Mouse (Mus musculus): Measurements from ENCODE around the gene 6330409D20Rik. TPM values are rescaled to one million over a fixed set of nuclear protein-coding genes. Genes with fewer than 3 reads are reported as not detected.
A peak's percentile ranks its signal among the peaks of the same experiment; 100 is the strongest.

The 6330409D20Rik gene
- total RNA-seq, 2 experiments from 2014 or later = not detected

DNA sequence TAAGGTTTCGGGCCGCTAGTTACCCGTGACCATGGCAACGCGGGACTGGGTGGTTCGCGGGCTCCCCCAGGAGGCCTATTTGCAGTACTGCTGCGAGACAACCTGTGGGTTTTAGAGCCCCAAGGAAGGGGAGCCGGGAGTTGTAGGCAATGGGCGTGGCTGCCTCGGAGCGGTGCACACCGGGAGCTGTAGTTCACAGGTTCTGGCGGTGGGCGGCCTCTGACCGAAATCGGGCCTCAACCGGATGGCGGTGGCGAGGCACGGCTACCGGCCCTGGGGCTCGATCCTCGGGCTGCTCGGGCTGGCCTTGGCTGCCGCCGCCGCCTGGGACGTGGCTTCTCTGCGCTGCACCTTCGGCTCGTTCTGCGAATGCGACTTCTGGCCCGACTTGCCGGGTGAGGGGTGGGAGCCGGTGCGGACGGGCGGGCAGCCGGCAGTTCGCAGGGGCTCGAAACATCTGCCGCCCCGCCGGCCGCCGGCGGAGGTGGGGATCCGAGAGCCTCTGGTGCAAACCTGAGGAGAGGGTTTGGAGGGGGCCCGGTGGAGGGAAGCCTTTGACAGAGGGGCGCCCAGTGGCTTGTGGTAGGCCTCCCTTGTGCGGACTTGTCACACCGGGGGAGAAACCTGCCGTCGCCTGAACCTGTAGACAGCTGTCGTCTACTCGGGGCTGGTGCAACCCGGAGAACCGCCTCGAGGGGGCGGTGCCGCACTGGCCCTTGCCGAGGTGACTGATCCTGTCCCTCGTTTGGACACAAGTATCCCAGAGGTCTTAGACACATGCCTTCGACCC is 16.4 kb upstream of the 6330409D20Rik start, which contains the start of gene Tor2a:
Tor2a (plus strand) TSS at position 179 of the 790 bp plus-strand sequence.
- peak; percentile 97 to 98 for DNase-seq
- intact Hi-C loops (cut with DNase I) = loop anchor here (1.0 kb wide), 1 partner anchor 44 kb away; the partner anchor contains the start of gene Cdk9

DNA sequence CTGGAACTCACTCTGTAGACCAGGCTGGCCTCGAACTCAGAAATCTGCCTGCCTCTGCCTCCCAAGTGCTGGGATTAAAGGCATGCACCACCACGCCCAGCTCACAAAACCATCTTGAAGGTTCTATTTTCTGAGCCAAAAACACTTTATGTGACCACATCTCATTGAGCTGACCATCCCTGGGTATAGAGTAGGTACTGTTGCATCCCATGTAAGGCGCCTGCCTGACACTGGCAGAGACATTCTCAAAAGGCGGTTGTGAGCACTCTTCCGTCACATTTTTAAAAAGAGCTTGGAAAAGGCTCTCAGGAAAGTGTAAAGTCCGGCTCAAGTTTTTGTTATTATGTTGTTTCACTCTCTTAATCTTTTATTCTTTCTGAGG is 15.8 kb upstream of the 6330409D20Rik start:
- DNase-seq = no peak
- intact Hi-C loops (cut with DNase I) = loop anchor here (1.0 kb wide), 1 partner anchor 43 kb away; the partner anchor contains the start of gene Cdk9

DNA sequence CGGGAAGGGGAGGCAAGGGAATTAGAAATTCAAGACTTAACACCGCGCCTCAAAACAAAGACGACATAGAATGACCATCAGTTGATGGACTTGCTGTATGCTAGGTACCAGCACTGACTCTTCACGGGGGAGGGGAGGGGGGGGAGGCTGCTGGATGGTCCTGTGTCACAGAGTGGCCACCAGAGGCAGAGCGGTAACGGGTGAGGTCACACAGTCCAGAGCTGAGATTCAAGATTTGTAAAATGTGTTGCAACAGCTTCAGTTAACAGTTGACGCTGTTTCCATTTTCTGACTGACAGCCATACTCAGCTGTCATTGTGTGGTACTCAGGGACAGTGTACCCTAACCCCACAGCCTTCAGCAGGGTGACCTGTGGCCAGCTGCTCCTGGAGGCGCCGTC is 11.4 kb upstream of the 6330409D20Rik start:
- intact Hi-C loops (cut with DNase I) = no loop called here
- DNase-seq = no peak

DNA sequence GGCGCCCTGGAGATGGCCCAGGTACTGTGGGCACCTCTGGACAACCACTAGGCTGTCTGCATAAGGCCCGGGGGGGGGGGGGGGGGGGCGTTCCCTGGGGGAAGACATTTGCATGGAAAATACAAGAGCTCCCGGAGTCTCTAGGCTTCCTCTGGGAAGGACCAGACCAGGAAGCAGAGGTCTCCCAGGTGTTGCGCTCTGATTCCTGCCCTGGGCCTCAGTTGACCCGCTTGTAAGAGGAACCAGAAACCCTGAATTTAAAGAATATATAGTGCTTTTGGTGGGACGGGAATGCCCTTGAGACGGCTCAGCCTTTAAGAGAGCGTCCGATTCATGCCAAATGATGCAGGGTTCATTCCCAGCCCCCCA is 10.8 kb upstream of the 6330409D20Rik start:
- no peak for DNase-seq
- intact Hi-C loops (cut with DNase I) = no loop called here

DNA sequence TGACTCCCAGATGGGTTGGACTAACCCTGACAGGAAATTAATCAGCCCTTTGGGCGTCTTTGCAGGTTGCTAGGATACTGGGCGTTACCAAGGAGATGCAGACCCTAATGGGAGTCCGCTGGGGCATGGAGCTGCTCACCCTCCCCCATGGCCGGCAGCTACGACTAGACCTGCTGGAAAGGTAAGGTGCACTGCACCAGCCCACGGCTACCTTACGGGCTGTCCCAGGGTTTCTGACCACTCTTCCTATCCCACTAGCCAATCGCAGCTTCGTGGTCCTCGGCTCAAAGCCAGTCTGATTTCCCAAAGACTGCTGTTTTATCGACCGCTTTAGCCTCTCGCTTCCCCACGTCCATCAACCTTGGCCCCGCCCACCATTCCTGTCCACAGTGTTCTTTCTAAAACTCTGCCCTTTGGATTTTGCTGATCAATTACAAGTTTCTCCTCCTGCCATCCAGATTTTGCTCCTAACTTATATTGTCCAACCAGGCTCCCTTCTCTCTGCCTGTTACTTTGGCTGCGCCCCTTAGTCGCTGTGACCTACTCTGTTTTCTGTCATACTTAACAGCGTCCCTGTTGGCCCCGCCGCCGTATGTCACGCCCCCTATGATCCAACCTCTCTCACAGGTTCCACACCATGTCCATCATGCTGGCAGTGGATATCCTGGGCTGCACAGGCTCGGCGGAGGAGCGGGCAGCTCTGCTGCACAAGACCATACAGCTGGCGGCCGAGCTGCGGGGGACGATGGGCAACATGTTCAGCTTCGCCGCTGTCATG is 10.3 kb upstream of the 6330409D20Rik start:
- peak in 1 of 2 experiments; percentile 57 for DNase-seq
- intact Hi-C loops (cut with DNase I) = no loop called here

DNA sequence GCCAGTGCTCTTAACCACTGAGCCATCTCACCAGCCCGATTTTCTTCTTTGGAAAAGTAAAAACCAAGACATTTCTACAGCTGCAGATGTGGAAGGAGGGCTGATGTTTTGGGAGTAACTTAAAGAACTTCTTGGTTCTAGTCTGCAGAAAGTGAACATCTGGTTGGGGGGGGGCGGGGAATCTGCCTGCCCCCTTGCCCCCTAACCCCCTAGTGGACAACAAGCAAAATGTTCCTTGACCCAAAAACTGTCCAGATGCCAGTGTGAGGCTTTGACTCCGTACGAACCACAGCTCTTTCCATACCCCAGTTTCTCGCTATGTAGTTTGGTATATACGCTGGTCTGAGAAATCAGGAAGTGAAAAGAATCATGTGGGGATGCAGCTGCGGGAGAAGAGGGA is 9.4 kb upstream of the 6330409D20Rik start:
- intact Hi-C loops (cut with DNase I) = no loop called here
- DNase-seq = no peak

DNA sequence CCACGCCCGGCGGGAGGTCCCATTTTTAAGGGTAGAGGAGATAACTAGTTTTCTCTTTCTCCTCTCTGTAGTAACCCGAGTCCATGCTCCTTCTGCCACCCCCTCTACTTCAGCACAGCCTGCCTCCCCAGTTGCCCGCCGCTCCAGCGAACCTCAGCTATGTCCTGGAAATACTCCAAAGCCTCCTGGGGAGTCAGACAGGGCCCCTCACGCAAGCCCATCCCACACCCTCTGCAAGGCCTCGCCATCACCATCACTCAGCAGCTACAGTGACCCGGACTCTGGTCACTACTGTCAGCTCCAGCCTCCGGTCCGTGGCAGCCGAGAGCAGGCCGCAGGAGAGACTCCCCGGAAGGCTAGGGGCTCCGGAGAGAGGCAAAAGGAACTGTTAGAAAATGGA is 8.3 kb upstream of the 6330409D20Rik start:
- no peak for DNase-seq
- intact Hi-C loops (cut with DNase I) = loop anchor here (5.0 kb wide), 1 partner anchor 117 kb away; no protein-coding TSS in a partner anchor

DNA sequence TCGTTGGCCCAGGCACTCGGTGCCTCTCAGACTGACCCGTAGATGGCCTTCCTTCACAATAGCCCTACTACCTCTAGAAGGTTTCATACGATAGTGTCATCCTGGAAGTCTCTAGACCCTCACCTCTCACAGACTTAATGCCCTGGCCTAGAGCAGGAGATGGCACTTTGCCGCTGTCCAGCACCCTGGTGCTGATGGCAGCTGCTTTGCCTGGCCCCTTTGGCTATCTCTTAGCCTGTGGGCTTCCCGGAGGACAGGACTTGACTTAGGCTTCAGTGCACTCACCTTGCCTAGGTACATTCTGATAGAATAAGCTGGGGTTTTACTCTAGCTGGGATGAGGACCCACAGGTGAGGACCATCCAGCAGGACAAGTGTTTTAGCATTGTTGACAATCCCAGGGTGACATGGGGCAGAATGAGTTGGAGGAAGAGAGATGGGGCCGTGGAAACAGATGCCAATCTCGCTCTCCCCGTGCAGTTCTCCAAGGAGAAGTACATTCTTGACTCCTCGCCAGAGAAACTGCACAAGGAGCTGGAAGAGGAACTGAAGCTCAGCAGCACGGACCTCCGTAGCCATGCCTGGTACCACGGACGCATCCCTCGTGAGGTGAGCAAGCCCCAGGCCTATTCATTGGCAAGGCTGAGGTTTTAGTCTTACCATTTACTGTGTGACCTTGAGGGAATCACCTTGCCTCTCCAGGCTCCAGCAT is 3.6 kb upstream of the 6330409D20Rik start:
- no peak for DNase-seq
- intact Hi-C loops (cut with DNase I) = no loop called here

DNA sequence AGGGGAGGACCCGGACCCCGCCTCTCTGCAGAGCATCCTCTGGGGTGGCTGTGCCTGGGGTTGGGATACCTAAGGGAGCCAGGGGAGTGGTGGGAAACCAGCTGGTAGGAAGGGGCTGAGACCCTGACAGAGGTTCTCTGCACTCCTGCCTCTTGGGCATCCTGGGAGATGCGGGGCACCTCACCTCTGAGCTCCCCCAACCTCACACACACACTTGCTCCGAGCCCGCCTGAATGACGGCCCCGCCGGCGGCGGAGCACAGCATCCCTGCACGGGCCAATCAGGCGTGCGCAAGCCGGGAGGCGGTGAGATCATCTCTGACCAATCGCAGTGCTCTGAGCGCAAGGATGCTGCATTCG is 1.3 kb upstream of the 6330409D20Rik start:
- DNase-seq = no peak
- intact Hi-C loops (cut with DNase I) = no loop called here

DNA sequence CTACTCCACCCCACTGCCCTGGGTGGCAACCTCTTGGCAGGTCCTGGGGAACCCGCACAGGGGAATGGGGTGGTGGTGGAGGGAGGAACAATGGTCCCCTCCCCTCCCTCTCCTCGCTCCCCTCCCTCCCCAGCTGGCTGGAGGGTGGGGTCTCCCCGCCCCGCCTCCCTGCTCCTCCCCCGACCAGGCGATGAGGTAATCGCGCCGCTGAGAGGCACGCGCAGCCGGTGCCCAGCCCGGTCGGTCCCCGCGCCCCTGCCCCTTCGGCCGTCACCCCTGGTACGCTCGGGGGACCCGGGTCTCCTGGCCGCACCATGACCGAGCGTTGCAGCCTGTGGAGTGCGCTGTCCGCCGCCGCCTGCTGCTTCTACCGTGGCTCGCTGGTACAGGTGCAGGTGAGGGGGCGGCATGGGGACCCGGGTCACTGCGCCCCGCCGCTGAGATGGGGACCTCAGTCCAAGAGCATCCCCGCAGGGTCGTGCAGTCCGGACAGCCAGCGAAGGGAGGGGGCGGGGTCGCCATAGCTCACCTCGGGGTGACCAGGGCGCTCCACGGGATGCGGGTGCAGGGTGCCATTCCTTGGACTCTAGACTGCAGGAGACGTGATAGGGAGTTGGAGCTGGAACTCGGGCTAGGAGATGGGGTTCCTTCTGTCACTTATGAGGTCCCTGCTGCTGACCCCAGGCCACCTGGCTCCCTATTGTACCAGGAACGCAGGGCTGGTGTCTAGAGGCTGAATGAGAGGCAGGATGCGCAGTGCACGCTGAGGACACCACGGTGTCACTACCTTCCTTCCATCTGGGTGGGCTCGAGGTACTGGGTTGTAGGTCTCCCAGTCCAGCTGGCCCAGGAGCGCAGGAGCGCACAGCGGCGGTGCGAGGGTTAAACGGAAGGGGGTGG is 707 bp upstream of the 6330409D20Rik start:
- peak; percentile 57 to 60 for DNase-seq
- intact Hi-C loops (cut with DNase I) = no loop called here

DNA sequence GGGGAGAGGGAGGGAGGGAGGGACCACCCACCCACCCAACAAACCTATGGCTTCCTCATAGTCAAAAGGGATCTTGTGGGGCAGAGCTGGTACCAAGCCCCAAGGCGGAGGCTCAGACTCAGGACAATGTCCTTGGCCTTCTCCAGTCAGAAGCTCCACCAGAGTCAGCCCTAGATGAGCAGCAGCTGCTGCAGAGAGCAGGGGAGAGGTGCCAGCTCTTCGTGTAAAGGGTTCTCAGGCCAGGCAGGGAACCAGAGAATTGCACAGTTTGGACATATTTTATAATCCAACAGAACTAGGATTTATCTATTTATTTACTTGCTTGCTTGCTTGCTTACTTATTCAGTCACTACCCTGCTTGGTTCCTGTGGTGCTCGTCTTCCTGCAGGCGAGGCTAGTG is 1.5 kb downstream of the 6330409D20Rik start:
- DNase-seq = no peak
- intact Hi-C loops (cut with DNase I) = no loop called here

DNA sequence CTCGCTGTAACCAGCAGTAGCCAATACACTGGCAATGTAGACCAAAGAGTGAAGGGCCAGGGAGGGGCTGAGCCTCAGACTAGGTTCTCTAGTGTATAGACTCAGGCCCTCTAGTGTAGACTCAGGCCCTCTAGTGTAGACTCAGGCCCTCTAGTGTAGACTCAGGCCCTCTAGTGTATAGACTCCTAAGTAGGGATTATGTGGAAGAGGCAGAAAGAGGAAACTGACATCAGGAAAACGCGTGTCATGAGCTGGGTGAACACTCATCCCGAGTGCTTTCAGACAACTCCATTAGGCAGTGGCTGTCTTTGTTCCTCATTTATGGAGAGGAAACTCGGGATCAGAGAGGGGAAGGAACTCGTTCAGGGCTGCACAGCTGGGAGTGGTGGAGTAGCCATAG is 3.8 kb downstream of the 6330409D20Rik start:
- DNase-seq = no peak
- intact Hi-C loops (cut with DNase I) = no loop called here

DNA sequence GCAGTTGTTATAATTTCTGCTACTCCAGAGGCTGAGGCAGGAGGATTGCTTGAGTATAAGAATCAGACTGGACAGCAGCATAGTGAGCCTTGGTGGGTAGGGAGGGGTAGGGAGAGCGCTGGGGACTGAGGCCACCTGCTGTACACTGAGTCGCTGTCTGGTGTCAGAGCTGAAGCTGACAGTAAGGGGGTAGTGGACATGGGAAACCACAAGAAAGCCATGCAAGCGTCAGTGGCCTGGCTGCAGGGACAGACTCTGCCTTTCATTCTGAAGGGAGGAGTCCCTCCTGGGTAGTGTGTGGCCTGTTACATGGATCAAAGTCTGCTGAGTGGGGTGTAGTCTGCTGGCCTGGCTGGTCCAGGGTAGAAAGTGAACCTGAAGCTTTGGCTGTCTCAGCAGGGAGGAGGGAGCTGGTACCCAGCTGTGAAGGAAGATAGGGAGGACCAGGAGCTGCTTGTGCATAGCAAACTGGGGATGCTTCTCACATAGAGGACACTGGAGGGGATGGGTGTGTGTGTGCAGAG is 4.4 kb downstream of the 6330409D20Rik start:
- no peak for DNase-seq
- intact Hi-C loops (cut with DNase I) = no loop called here

DNA sequence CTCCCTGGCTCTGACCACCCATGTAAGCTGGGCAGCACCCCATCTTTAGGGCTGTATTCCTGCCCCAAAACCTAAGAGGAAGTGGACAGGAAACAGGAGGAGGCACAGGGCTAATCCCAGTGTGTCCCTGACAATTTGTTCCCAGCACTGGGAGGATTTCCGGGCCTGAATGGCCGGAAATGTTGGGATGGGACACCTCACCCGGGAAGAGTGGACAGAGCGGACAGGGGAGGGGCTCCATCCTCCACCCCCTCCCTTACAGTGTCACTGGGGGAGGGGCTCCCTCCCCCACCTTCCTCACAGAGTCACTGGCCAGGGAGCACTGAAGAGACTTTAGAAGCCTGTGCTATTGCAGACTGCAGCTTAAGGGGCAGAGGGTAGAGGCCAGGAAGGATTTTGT is 5.9 kb downstream of the 6330409D20Rik start:
- peak; percentile 73 to 78 for DNase-seq
- intact Hi-C loops (cut with DNase I) = no loop called here

DNA sequence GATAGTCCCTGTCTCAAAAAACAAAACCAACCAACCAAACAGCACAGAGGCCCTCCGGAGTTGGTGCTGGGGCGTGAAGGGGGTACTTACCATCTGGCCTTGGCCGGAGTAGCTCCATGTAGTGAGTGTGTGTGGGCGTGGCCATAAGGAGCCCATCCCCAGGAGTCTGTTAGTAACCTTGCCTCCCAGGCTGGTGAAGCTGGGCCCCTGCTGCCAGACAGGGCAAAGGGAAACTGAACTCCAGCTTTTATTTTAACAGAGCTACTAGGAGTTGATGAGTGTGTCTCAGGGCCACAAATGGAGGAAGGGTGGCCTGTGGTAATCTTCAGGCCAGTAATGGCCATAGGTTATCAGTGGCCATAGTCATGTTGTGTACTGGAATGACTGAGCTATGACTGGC is 6.3 kb downstream of the 6330409D20Rik start:
- DNase-seq = no peak
- intact Hi-C loops (cut with DNase I) = no loop called here

DNA sequence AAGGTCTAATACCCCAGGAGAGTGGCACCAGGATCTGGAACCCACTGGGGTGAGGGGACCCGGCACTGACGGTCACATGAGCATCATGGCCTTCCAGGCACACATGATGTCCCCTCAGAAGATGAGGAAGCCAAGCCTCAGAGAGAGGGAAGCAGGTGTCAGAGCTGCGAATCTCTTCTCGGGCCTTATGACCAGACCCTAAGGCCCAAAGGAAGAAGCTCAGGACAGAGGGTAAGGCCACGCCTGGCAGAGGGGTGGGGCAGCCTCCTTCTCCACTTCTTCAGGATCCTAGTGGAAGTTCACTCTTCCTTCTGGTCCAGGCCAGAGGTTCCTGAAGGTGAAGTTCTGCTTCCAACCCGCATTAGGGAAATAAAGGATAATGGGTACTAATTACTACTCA is 8.1 kb downstream of the 6330409D20Rik start:
- no peak for DNase-seq
- intact Hi-C loops (cut with DNase I) = no loop called here

DNA sequence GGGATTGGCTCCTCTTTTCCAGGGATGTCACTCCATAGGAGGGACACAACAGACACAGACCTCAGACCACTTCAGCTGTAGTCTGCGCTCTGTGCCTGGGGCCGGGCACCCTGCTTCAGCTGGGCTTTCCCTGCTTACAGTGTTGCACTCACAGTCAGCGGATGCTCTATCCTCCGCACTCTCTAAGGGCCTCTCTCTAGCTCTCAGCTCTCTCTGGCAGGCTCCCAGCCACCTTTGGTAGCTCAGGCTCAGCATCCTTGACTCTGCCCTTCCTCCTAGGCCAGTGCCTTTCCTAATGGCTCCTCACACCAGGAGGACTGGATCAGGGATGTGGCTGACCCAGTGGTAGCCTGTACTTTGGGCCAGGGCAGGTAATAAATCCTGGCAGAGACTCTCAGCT is 8.9 kb downstream of the 6330409D20Rik start:
- peak in 1 of 2 experiments; percentile 52 for DNase-seq
- intact Hi-C loops (cut with DNase I) = no loop called here

DNA sequence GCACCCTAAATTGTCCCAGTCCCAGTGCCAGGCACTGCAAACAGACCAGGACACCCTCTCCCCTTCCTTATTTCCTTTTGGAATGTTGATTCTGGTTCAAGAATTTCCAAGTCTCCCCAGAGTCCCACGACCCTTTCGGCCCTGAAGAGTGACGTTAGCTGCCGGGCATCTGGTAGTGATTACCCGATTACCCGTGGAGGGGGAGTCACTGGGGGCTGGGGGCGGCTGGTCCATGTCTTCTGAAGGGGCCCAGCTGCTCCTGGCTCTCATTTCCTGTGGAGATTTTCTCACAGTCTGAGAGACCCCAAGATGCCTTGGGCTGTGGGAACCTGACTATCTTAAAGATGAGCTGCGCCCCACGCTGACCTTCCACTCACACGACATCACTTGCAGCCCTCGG is 10.0 kb downstream of the 6330409D20Rik start:
- peak in 1 of 2 experiments; percentile 58 for DNase-seq
- intact Hi-C loops (cut with DNase I) = no loop called here

DNA sequence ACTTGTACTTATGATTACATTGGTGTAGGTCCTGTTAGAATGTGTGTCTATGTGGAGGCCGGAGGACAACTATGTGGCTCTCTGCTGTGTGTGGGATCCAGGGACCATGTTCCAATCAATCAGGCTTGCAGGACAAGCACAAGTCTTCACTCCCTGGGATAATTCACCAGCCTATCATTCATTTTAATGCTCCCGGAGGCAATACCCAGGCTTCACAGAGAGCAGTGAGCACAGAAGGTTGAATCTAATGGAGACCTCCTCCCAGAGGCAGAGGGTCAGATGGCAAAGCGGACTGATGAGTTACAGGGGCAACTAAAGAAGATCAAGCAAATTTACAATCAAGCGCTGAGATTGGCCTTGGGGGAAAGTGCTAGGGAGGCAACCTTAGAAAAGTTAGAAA is 11.3 kb downstream of the 6330409D20Rik start:
- no peak for DNase-seq
- intact Hi-C loops (cut with DNase I) = loop anchor here (2.0 kb wide), 1 partner anchor 17 kb away; the partner anchor contains the start of gene Cdk9

DNA sequence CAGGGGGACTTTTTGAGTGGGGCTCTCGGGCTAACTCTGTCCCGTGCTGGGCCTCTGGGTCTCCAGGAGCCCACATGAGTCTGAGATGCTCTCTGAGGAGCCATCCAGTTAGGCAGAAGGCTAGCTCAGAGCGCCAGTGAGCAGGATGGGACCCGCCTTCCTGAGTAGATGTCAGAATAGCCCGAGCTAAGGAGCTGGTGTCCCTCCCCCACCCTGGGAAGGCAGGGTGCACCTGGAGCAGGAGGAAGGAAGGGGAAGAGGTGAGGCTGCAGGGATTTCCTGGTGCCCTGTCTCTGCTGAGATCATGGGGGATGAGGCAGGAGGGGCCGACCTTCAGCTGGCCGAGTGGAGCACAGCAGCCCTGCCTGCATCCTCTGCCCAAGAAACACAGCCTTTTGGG is 12.4 kb downstream of the 6330409D20Rik start:
- intact Hi-C loops (cut with DNase I) = loop anchor here (2.0 kb wide), 1 partner anchor 16 kb away; the partner anchor contains the start of gene Cdk9
- DNase-seq = peak; percentile 63 to 67

All from heart, postnatal 14 days (tissue).